Mouse (Mus musculus) c-Kit-positive CD71-positive TER-119-positive erythroid progenitor cells, embryonic 14.5 days (primary cell): ENCODE data around the gene Sclt1.
"Not testable (repeated sequence)": the region's sequence is repeated elsewhere in the genome, so short reads cannot be mapped to it uniquely, and the experiment has no call there.

ENCODE experiments used
- DNase-seq: peaks from one replicate; pipeline ENCODE4 v3.0.0-alpha.2; 2013; ENCODE audit warnings: low spot score

The Sclt1 gene

GRCm38 (mm10) chr3:41742278-41742934 lies at the start of gene Sclt1, which contains the start of gene D3Ertd751e:
Gene Sclt1, minus strand, starts transcription at chr3:41742514.
Gene D3Ertd751e, plus strand, starts transcription at chr3:41742611.
- DNase-seq = peak; percentile 93

GRCm38 (mm10) chr3:41762091-41762490 lies 19.8 kb upstream of the Sclt1 start:
- DNase-seq = no peak

- no peak for DNase-seq
Observed at GRCm38 (mm10) chr3:41754556-41754955, 12.2 kb upstream of the Sclt1 start.

GRCm38 (mm10) chr3:41743436-41743835 lies 1.1 kb upstream of the Sclt1 start:
- peak; percentile 15 for DNase-seq

- DNase-seq = peak; percentile 27
Observed at GRCm38 (mm10) chr3:41741601-41742277, 575 bp downstream of the Sclt1 start.

- no peak for DNase-seq
Observed at GRCm38 (mm10) chr3:41695681-41696080, 46.6 kb downstream of the Sclt1 start.

- DNase-seq = no peak
Observed at GRCm38 (mm10) chr3:41692440-41693142, 49.7 kb downstream of the Sclt1 start.

GRCm38 (mm10) chr3:41690114-41690640 lies 52.1 kb downstream of the Sclt1 start:
- not testable (repeated sequence) for DNase-seq

- DNase-seq = no peak
Observed at GRCm38 (mm10) chr3:41686396-41686795, 55.9 kb downstream of the Sclt1 start.

- DNase-seq = no peak
Observed at GRCm38 (mm10) chr3:41682084-41682483, 60.2 kb downstream of the Sclt1 start.

GRCm38 (mm10) chr3:41676648-41677047 lies 65.7 kb downstream of the Sclt1 start:
- no peak for DNase-seq

GRCm38 (mm10) chr3:41674778-41675177 lies 67.5 kb downstream of the Sclt1 start:
- DNase-seq = no peak

- DNase-seq = no peak
Observed at GRCm38 (mm10) chr3:41655642-41656041, 86.7 kb downstream of the Sclt1 start.

GRCm38 (mm10) chr3:41620971-41621370 lies 121.3 kb downstream of the Sclt1 start:
- DNase-seq = no peak

GRCm38 (mm10) chr3:41618488-41618887 lies 123.8 kb downstream of the Sclt1 start:
- DNase-seq = no peak

- no peak for DNase-seq
Observed at GRCm38 (mm10) chr3:41618036-41618435, 124.3 kb downstream of the Sclt1 start.

GRCm38 (mm10) chr3:41614230-41614985 lies 127.9 kb downstream of the Sclt1 start:
- DNase-seq = no peak

- no peak for DNase-seq
Observed at GRCm38 (mm10) chr3:41613706-41614105, 128.6 kb downstream of the Sclt1 start.

GRCm38 (mm10) chr3:41612211-41612610 lies 130.1 kb downstream of the Sclt1 start:
- DNase-seq = no peak

GRCm38 (mm10) chr3:41609071-41609470 lies 133.2 kb downstream of the Sclt1 start:
- DNase-seq = no peak

GRCm38 (mm10) chr3:41607467-41607866 lies 134.8 kb downstream of the Sclt1 start:
- DNase-seq = no peak

GRCm38 (mm10) chr3:41607050-41607449 lies 135.3 kb downstream of the Sclt1 start:
- no peak for DNase-seq
